Mouse (Mus musculus) frontal cortex, adult (tissue): ENCODE measurements around the gene Npat.
A peak's percentile ranks its signal among the peaks of the same experiment; 100 is the strongest.

Experiments used
- ATAC-seq: cut with Nextera tagmentation; 2 replicates; pipeline ENCODE4 v1.9.2; 2017; ENCODE audit warnings: mild to moderate bottlenecking, moderate library complexity, mixed read lengths; ENCODE audit not compliant: low TSS enrichment

Gene Npat

GRCm38 (mm10) chr9:53609968-53610781, 73.3 kb downstream of the Npat start, which contains the start of gene Acat1:
TSS of gene Acat1 (minus strand) at chr9:53610382.
- ATAC-seq, result peak; percentile 96

GRCm38 (mm10) chr9:53614286-53614685, 77.4 kb downstream of the Npat start:
- ATAC-seq, result no peak

- no peak for ATAC-seq
Observed at GRCm38 (mm10) chr9:53615246-53615645, 78.4 kb downstream of the Npat start.
